Mouse (Mus musculus): ENCODE measurements around the gene U2surp. TPM values are rescaled to one million over a fixed set of nuclear protein-coding genes. Genes with fewer than 3 reads are reported as not detected.

The U2surp gene
- total RNA-seq (2014; fragmentation: Nextera tagmentation) = 96.6 and 116 TPM in 2 replicates
- total RNA-seq (2017) = 251 and 271 TPM in 2 replicates

DNA sequence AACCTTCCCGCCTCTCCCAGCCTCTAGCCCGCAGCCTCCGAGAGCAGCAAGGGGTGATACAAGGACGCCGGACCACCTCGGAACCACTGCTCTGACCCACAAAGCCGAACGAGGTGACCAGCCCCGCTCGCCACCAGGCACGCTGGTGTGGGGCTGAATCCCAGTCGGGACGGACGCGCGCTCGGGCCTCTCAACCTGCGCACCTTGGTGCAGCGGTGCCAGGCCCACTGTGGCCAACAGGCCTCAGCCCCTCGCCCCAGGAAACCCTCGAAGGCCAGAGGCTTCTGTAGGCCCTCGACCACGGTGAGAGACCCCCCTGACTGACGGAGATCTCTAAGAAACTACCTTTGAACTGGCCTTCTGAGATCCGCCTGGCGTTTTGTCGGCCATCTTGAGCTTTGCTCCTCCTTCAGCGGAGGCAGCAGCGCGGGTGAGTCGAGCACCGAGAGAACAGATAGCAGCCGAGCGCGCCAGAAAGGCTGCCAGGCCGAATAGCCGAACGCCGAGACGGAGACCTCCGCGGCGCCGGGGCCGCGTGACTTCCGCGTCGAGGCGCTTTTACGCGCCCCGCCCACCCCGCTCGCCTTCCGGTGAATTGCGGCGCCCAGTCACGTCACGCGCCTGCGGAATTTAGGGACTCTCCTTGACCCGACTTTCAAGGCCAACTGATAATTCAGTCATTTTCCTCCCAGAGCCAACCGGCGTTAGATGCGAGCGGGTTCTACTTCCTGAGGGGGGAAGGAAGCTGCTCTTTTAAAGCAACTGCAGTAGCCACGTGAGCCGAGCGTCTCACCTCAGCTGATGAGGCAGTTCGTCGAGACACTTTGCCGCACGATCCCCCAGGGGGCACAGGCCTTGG is at the start of gene U2surp:
Gene U2surp (minus strand): TSS at position 525 of the 859 bp plus-strand sequence.
- peak; percentile 94 for ATAC-seq (replicated peaks; ENCODE audit: low FRiP score, low TSS enrichment, poor library complexity, severe bottlenecking)

DNA sequence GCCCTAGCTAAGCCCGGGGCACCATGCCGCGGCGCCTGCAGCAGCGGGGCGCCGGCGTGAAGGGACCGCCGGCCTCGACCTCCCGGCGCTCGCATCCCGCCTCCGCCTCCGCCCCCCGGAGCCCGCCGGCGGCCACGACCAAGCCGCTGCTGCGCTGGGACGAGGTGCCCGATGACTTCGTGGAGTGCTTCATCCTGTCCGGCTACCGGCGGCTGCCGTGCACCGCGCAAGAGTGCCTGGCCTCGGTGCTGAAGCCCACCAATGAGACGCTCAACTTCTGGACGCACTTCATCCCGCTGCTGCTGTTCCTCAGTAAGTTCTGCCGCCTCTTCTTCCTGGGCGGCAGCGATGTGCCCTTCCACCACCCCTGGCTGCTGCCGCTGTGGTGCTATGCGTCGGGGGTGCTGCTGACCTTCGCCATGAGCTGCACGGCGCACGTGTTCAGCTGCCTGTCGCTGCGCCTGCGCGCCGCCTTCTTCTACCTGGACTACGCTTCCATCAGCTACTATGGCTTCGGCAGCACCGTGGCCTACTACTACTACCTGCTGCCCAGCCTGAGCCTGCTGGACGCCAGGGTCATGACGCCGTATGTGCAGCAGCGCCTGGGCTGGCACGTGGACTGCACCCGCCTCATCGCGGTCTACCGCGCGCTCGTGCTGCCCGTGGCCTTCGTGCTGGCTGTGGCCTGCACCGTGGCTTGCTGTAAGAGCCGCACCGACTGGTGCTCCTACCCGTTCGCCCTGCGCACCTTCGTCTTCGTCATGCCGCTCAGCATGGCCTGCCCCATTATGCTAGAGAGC is 48.3 kb upstream of the U2surp start:
- peak; percentile 6; the same call in 1 of the 2 replicates for ATAC-seq (replicated peaks; ENCODE audit: low FRiP score, low TSS enrichment, poor library complexity, severe bottlenecking)

DNA sequence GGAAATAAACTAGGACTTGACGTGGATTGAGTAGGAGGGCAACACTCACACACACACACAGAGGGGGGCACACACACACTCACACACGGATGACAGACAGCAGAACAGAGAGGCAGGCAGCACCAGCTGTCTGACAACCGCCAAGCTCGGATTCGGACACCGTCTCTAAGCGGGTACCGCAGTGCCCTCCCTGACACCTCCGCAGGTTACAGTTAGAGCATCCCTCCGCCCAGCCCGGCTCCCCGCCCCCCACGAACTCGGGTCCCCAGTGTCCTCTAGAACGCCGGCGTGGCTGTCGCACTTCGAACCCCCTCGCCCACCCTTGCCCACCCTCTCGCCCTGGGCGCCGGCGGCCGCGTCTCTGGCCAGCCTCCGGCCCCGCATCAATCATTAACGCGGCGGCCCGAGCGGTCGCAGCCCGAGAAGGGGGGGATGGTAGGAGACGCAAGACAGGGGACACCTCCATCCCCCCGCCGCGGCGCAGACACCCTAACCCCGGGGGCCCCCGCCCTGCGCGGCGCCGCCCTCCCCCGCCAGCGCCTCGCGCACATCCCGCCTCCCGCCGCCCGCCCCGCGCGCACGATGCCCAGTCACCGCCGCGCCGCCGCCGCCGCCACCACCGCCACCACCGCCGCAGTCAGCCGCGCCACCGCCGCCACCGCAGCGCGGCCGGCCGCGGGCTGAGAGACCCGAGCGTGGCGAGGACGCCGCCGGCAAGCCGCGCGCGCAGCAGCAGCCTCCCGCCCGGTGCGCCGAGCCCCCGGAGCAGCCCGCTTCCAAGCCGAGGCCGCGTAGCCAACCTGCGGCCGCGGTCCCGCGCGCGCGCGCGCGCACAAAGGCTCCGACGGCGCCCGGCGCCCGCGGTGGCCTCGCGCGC is 47.5 kb upstream of the U2surp start, which contains the start of gene Paqr9:
Gene Paqr9 (plus strand): TSS at position 599 of the 877 bp plus-strand sequence.
- ATAC-seq (replicated peaks; ENCODE audit: low FRiP score, low TSS enrichment, poor library complexity, severe bottlenecking) = no peak

DNA sequence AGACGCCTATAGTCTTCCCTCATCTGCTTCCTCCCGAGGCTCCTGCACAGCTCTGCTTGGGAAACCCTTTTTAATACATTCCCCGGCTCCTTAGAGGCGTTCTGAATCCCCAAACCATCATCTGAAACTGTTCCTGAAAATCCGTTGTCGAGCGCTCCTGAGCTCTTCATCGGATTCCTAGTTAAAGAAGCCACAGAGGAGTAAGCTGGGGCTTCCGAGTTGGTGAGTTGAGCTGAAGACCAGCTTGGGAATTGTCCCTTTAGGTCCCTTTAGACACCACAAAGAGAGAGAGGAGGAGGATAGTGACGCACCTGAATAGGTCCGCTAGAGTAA is 46.9 kb upstream of the U2surp start:
- ATAC-seq (replicated peaks; ENCODE audit: low FRiP score, low TSS enrichment, poor library complexity, severe bottlenecking) = no peak

DNA sequence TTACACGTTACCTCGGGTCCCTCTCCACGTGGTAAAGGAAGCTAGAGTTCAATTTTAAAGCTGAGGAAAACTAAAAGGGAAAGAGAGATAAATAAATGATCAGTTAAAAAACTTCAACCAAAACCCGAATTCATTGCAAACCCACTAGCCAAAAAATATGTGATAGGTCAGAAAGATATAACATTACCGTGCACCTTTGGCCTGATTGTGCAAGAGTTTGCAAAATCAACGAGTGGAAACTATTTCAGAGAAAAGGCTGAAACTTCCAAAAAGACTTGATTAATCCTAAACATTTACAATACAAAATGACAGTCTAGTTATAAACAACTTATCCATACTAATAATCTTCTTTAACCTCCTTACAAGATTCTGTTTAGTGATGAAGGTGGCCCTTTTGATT is 45.9 kb upstream of the U2surp start:
- no peak for ATAC-seq (replicated peaks; ENCODE audit: low FRiP score, low TSS enrichment, poor library complexity, severe bottlenecking)

DNA sequence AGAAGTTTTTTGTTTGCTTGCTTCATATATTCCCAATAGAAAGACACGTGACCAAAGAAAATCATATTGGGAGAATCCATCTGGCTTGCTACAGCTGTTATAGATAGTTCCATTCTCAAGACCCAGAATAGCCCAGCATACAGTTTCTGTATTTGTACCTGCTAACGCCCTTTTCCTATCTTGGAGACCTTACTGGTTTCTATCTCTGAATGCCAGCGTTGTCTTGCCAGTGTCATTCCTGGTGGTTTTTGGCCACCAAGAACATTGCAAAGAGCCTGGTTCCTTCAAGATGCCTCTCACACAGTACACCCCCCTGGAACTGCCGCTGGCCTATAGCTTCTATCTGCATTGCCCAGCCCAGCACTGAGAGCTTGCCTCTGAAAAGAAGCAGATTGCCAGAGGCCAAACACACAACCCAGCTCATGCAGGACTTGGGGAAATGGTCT is 44.3 kb upstream of the U2surp start:
- peak; percentile 67 for ATAC-seq (replicated peaks; ENCODE audit: low FRiP score, low TSS enrichment, poor library complexity, severe bottlenecking)

DNA sequence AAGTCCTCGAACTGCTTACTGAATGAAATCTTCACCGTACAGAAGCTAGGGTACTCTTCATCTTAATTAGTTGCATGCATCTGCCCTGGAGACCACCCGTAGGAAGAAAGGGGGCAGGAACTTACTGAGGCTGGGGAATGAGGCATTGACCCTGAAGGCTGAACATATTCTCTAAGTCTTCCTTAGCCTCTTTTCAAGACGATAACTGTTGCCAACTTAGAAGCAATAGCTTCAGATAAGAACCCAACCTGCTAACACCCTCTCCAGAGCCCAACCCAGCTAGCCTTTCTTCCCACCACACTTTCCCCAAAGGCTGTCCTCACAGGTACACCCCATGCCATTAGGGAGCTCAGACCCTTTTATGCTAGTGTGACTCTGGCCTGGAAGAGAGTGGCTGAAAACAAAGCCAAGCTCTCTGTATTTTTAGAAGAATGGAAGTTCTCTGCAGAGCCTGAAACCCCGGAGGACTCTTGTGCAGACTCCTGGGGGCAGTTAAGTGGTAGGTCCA is 43.5 kb upstream of the U2surp start:
- peak; percentile 4 for ATAC-seq (replicated peaks; ENCODE audit: low FRiP score, low TSS enrichment, poor library complexity, severe bottlenecking)

DNA sequence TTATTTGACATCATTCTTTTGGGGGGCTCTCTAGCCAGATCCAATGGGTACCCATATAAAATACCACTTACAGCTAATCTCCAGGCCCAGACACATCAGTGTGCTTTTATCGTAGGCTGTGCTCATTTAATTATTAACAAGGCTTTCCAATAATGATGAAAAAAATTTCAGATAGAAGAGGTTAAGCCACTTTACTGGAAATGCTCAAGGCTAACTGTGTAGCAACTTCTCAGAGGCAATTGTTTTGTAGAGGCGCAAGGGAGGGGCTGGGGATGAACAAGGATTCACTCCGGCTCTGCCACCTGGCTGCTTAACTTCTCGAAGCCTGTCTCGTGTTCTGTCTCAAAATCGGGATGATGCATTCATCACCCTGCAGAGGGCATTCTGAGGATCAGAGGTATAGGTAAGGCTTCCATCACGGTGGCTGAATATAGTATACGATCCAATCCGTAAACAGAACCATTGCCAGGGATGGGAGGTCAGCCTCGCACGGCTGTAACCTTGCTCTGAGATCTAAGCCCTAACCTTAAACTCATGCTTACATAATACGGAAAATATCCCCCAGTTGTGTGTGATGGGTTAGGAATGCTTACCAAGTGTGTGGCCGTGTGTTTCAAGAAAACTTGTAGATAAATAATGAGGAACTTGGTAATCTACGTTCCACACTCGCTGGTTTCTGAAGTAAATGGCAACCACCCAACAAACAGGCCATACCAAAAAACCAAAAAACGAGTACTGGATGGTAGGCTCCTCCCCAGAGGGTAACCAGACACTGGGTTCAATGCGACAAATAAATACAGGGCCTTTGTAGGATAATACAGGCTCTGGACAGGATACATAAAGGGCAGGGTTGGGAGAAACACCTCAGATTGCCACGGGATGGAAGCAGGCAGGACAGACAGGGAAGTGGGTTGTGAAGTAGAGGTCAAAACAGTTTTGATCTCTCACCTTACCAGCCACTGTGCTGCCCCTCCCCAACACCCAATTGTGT is 42.7 kb upstream of the U2surp start:
- ATAC-seq (replicated peaks; ENCODE audit: low FRiP score, low TSS enrichment, poor library complexity, severe bottlenecking) = peak; percentile 51

DNA sequence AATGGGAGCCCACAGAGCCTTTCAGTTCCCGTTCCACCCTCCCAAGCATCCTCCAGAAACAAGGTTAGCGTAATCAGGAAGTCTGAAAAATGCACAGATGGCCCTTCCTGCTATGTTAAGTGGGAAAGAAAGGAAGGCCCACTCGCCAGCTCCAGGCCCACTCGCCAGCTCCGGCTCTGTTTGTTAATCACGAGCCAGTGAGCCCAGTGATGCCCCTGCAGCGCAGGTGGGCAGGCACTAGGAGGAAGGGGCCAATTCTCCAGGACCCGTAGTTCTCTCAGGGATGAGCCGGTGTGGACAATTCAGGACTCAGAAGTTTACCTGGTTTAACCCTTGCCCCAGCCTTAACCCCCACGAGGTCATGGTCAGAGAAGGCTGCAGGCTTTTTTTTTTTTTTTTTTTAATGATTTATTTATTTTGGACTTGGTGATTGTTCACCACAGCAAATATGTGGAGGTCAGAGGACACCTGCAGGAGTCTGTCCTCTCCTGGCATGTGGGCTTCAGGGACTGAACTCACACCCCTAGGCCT is 40.4 kb upstream of the U2surp start:
- no peak for ATAC-seq (replicated peaks; ENCODE audit: low FRiP score, low TSS enrichment, poor library complexity, severe bottlenecking)

DNA sequence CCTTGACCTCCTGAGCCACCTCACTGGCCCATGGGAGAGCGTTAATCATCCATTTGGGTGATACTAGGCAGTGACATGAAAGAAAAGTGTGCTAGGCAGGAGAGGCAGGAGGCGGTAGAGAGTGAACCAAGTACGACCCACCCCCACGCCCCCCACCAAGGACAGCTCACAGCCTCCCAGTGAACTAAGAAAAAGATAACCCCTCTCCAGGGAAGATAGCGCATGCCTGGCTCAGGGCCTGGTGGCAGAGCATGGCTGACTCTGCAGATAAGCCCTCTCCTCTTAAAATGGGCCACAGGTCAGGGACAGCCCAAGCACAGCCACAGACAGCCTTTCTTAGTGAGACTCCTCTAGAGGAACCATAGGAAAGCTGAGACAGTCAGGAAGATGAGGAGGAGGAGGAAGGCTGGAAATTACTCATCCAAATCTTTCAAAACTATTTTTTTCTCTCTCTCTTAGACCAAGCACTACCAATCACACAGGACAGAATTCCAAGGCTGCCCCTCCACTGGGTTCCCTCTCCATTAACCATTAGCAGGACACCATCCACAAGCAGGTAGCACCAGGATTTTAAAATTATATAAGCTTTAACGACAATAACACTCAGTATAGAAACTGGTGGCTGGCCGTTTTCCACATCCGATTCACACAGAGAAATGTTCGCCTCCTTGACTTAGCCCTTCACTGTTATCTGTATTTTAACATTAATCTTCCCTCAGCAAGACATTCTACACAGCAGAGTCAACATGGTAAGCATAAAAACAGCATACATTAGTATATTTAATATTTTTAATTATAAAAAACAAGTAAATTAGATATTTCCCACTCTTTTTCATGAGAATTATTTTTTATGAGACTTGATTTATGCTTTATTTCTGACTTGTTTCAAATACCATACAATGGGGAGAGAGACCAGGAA is 39.3 kb upstream of the U2surp start:
- peak; percentile 54 for ATAC-seq (replicated peaks; ENCODE audit: low FRiP score, low TSS enrichment, poor library complexity, severe bottlenecking)

DNA sequence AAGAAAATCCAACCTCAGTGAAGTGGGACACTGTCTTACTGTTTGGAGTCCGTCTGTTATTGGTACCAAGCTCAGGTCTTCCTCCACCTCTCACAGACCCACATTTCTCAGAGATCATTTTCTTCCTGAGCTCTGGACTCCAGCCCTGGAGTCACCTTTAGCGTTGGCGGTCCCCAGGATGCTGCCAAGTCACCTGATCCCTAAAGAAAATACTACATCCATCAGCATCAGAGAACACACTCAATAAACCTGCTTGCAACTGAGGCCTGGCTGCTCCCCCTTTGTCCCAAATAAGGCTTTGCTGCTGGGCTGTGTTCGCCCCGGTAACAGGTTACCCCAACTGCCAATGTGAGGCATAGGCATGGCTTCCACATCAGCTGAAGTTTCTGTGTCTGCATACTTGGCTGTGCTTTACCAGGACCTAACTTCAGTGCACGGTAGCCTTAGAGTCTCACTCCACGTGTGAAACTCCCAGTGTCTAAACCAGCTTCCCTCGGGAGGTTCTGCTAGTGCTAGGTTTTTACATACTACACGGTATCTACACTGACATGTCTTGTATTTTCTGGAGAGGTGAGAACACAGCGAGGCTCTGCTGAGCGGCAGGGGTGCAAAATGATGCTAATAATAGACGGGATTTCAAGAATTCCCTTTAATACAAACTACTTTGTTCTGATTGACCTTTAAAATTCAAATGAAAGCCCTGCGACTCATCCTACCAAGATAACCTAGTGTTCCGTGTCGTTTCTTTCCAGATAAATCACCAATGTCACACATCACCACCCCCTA is 38.0 kb upstream of the U2surp start:
- no peak for ATAC-seq (replicated peaks; ENCODE audit: low FRiP score, low TSS enrichment, poor library complexity, severe bottlenecking)

DNA sequence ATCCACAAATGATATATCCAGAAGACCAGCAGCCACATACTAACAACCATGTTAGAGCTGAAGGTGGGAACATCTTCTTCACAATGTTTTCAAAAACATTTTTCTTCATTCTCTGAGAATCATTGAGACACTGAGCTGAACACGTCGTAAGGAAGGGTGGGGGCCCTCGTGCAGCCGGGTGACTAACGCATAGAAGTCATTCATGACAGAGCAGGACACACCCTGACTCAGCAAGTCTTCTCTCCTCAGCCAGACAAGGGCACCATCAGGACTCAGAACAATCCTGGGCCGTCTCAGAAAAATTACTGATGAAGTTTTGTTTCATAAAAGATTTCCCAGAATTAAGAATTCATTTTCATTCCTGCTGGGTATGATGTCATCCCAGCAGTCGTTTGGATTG is 34.9 kb upstream of the U2surp start:
- ATAC-seq (replicated peaks; ENCODE audit: low FRiP score, low TSS enrichment, poor library complexity, severe bottlenecking) = peak; percentile 81

DNA sequence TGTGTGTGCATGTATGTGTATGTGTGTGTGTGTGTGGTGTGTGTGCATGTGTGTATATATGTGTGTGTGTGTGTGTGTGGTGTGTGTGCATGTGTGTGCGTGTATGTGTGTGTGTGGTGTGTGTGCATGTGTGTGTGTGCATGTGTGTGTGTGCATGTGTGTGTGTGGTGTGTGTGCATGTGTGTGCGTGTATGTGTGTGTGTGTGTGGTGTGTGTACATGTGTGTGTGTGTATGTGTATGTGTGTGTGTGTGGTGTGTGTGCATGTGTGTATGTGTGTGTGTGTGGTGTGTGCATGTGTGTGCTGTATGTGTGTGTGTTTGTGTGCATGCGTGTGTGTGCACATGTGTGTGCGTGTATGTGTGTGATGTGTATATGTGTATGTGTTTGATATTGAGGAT is 32.8 kb upstream of the U2surp start:
- no peak for ATAC-seq (replicated peaks; ENCODE audit: low FRiP score, low TSS enrichment, poor library complexity, severe bottlenecking)

DNA sequence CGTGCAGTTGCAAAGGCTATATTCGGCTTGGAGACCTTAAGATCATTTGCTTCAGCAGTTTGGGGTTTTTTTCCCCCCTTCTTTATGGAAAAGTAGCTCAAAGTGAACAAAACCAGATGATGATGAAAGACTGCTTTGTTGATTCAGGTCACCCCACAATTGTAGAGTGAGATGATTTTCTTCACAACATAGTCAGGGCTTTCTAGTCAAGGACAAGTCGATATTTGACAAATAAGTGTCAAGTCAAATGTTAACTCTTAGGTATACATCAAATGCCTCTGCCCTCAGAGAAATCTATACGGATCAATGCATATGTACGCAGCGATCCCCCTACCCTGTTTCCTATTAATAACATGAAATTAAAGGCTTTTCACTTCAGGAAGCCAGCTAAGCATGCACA is 30.7 kb upstream of the U2surp start:
- no peak for ATAC-seq (replicated peaks; ENCODE audit: low FRiP score, low TSS enrichment, poor library complexity, severe bottlenecking)

DNA sequence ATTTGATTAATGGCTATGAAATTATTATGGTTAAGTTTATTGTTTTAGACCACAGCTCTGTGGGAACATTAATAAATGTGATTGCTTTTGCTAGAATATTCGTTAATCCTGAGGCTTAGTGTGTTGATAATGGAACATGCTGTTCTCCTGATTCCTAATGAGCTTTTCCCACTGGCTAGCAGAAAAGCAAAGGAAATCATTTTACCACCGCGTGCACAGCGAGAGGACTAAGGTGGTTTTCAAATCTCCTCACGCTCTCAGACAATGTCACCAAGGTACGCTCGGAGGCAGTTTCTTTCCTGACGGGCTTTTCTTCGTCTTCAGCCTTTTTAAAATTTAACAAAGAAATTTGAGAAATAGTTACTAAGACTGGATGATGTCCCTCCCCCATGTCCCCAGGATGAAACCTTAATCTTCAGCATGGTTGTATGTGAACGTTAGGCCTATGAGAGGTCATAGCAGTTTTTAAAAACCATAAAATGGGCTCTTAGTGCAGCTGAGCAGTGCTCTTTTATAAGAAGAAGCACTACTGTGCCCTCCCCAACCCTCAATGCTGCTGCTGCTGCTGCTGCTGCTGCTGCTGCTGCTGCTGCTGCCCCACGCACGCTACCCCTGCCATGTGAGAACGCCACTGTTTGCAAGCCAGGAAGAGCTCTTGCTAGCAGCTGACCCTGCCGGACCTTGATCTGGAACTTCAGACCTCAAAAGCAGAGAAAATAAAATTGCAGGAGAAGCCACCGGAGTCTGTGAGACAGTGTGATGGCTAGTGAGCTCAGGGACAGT is 30.0 kb upstream of the U2surp start:
- ATAC-seq (replicated peaks; ENCODE audit: low FRiP score, low TSS enrichment, poor library complexity, severe bottlenecking) = no peak

Measured in megakaryocyte-erythroid progenitor cell, adult 5-6 weeks (primary cell).